7 mouse cellular contexts compared by ENCODE assay signal in the genomic region with DNA sequence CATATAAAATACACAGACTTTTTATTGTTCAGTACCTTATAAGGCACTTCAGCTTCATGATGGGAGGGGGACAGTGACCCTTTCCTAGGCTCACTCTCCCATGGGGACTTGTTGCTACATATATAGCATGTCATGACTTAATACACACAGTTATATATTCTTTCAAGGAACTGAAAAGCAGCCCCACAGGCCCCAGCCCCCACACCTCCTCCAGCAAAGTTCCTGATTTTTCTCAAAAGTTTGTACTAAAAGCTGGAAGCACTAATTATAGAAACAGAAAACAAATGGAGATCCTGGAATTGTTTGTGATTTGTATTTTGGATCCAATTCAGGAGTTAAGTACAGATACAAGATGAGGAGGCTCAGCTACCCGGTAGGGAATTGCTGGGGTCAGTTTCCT. TPM values are rescaled to one million over a fixed set of nuclear protein-coding genes. Genes with fewer than 3 reads are reported as not detected.
A peak's percentile ranks its signal among the peaks of the same experiment; 100 is the strongest.
DNase-seq lines count a peak whose midpoint lies in the region; ATAC-seq and TF ChIP-seq lines count a peak whose summit lies in the region.

No protein-coding gene starts in this region.

- H3K27me3 ChIP-seq in lung, embryonic 15.5 days = no peaks in the 10 kb centered on the region
- no peaks in the 10 kb centered on the region for H3K27me3 ChIP-seq in forebrain, embryonic 16.5 days (replicated peaks; ENCODE audit: control insufficient read depth, insufficient read depth, low read length)
- no peaks in the 10 kb centered on the region for H3K27me3 ChIP-seq in small intestine, adult 2 months (ENCODE audit: control insufficient read depth, insufficient read depth, low read length)

- no peak for TF ChIP-seq POLR2A in small intestine, adult 2 months (IDR thresholded peaks at IDR 0.05; ENCODE audit: low read depth, low read length)

- no peaks in the 10 kb centered on the region for H3K9me3 ChIP-seq in lung, embryonic 15.5 days
- H3K9me3 ChIP-seq in forebrain, embryonic 16.5 days (ENCODE audit: control insufficient read depth, low read length) = no peaks in the 10 kb centered on the region

- peak overlapping the region; percentile 21; the same call in 1 of the 2 replicates for H3K4me2 ChIP-seq in lung, embryonic 15.5 days
- H3K4me2 ChIP-seq in forebrain, embryonic 16.5 days (ENCODE audit: low read length) = peak overlapping the region; percentile 4; the same call in 1 of the 2 replicates

- DNase-seq in lung, postnatal 25 days (ENCODE audit: low spot score) = no peak
- DNase-seq in kidney, postnatal 25 days = peak; percentile 32 to 60
- DNase-seq in left cerebral cortex, adult 11 months (ENCODE audit: low spot score) = no peak

- H3K36me3 ChIP-seq in lung, embryonic 15.5 days = peaks cover 43% of the 10 kb centered on the region
- peaks cover 24% of the 10 kb centered on the region for H3K36me3 ChIP-seq in forebrain, embryonic 16.5 days (ENCODE audit: control insufficient read depth, insufficient read depth)
- peaks cover 33% of the 10 kb centered on the region for H3K36me3 ChIP-seq in small intestine, adult 2 months (ENCODE audit: control insufficient read depth, insufficient read depth, low read length)

- no peak for ATAC-seq in lung, embryonic 15.5 days (ENCODE audit: borderline replicate concordance, extremely low read depth, low FRiP score, low TSS enrichment)
- ATAC-seq in forebrain, embryonic 16.5 days = no peak
- no peak for ATAC-seq in megakaryocyte progenitor cell, adult 5-6 weeks (replicated peaks; ENCODE audit: poor library complexity)

- no peak overlapping the region for H3K4me3 ChIP-seq in lung, embryonic 15.5 days
- no peak overlapping the region for H3K4me3 ChIP-seq in forebrain, embryonic 16.5 days (replicated peaks; ENCODE audit: low read length)
- no peak overlapping the region for H3K4me3 ChIP-seq in small intestine, adult 2 months (ENCODE audit: low read depth, low read length)

- H3K9ac ChIP-seq in lung, embryonic 15.5 days = no peak overlapping the region
- H3K9ac ChIP-seq in forebrain, embryonic 16.5 days (replicated peaks; ENCODE audit: low read depth, low read length) = no peak overlapping the region

- TF ChIP-seq CTCF in small intestine, adult 2 months (IDR thresholded peaks at IDR 0.05; ENCODE audit: extremely low read depth, insufficient read length, insufficient replicate concordance, low read depth, low read length) = no peak

- H3K4me1 ChIP-seq in lung, embryonic 15.5 days = peaks cover 61% of the 10 kb centered on the region
- peaks cover 31% of the 10 kb centered on the region for H3K4me1 ChIP-seq in forebrain, embryonic 16.5 days (replicated peaks; ENCODE audit: control insufficient read depth, insufficient read depth, low read length)
- peaks cover 2% of the 10 kb centered on the region; the same call in 1 of the 2 replicates for H3K4me1 ChIP-seq in small intestine, adult 2 months (ENCODE audit: control insufficient read depth, insufficient read depth, insufficient read length, low read length)

- peak overlapping the region; percentile 79 for H3K27ac ChIP-seq in lung, embryonic 15.5 days
- peak overlapping the region; percentile 51 for H3K27ac ChIP-seq in forebrain, embryonic 16.5 days (ENCODE audit: low read length)
- H3K27ac ChIP-seq in small intestine, adult 2 months (ENCODE audit: insufficient read depth, low read depth, low read length) = peak overlapping the region; percentile 64

- 0% methylated on average over 1 of the region's 1 CpGs for WGBS in lung, embryonic 15.5 days
- 27% methylated on average over 1 of the region's 1 CpGs for WGBS in forebrain, embryonic 16.5 days
- 51% methylated on average over 1 of the region's 1 CpGs for WGBS in small intestine, adult 2 months

RNA-seq across cellular contexts. Expression of gene Gm20721, which starts 2.9 kb away (rescaled TPM):
- polyA plus RNA-seq in lung, embryonic 15.5 days (2015; fragmentation: Nextera tagmentation; extraction: Ambion mirVana) = 25.3 and 26.4 TPM in 2 replicates
- 11.4 and 13.5 TPM in 2 replicates for polyA plus RNA-seq in forebrain, embryonic 16.5 days (2015; fragmentation: Nextera tagmentation; extraction: Ambion mirVana)
- not detected in 2 replicates for polyA plus RNA-seq in small intestine, adult 2 months (2012; rRNA removed)
- 0.12 TPM in 1 of 2 replicates, not detected in the other for total RNA-seq in megakaryocyte progenitor cell, adult 5-6 weeks (2015)
- 3.1 and 3.3 TPM in 2 replicates for total RNA-seq in megakaryocyte progenitor cell, adult 5-6 weeks (2017)

RNA-seq across cellular contexts. Expression of gene Gnas, which starts 59.4 kb away (rescaled TPM):
- polyA plus RNA-seq in lung, embryonic 15.5 days (2015; fragmentation: Nextera tagmentation; extraction: Ambion mirVana) = 2,028 and 2,095 TPM in 2 replicates
- polyA plus RNA-seq in forebrain, embryonic 16.5 days (2015; fragmentation: Nextera tagmentation; extraction: Ambion mirVana) = 1,187 and 1,213 TPM in 2 replicates
- 295 and 530 TPM in 2 replicates for polyA plus RNA-seq in small intestine, adult 2 months (2012; rRNA removed)
- 564 and 566 TPM in 2 replicates for total RNA-seq in megakaryocyte progenitor cell, adult 5-6 weeks (2015)
- 218 and 221 TPM in 2 replicates for total RNA-seq in megakaryocyte progenitor cell, adult 5-6 weeks (2017)

Comparison
In these comparisons a context has a peak if more than half of its experiments do, and no peak if none do; other contexts are left out.
1. DNase-seq: peak in kidney, postnatal 25 days (2 of 2); none in lung, postnatal 25 days (single experiment) and left cerebral cortex, adult 11 months (single experiment).
2. RNA of gene Gm20721, which starts 2.9 kb away (polyA plus RNA-seq): 25.3 to 26.4 TPM in lung, embryonic 15.5 days and 11.4 to 13.5 TPM in forebrain, embryonic 16.5 days; not detected in small intestine, adult 2 months; every median in the first group is over 10 times any median in the second.
3. Peak in every context shown above with its lines, with median percentiles within 50 percentile points of each other: H3K27ac ChIP-seq.